Mouse (Mus musculus): ENCODE measurements around the gene Nadk.
A peak's percentile ranks its signal among the peaks of the same experiment; 100 is the strongest.

Gene Nadk

GRCm38 (mm10) chr4:155601997-155602456 lies 39.8 kb downstream of the Nadk start:
- no peak for DNase-seq (ENCODE audit: low read depth, low spot score)

- no peak for DNase-seq (ENCODE audit: low read depth, low spot score)
These were observed 40.6 kb downstream of the Nadk start for GRCm38 (mm10) chr4:155602753-155603152.

- DNase-seq (ENCODE audit: low read depth, low spot score) = no peak
These were observed 41.6 kb downstream of the Nadk start for GRCm38 (mm10) chr4:155603801-155604200.

- DNase-seq (ENCODE audit: low read depth, low spot score) = no peak
These were observed 43.0 kb downstream of the Nadk start for GRCm38 (mm10) chr4:155605132-155605531.

GRCm38 (mm10) chr4:155606825-155607224 lies 44.6 kb downstream of the Nadk start:
- DNase-seq (ENCODE audit: low read depth, low spot score) = no peak

GRCm38 (mm10) chr4:155611860-155612259 lies 49.7 kb downstream of the Nadk start:
- no peak for DNase-seq (ENCODE audit: low read depth, low spot score)

- no peak for DNase-seq (ENCODE audit: low read depth, low spot score)
These were observed 51.1 kb downstream of the Nadk start for GRCm38 (mm10) chr4:155613264-155613663.

GRCm38 (mm10) chr4:155618321-155618720 lies 56.1 kb downstream of the Nadk start:
- no peak for DNase-seq (ENCODE audit: low read depth, low spot score)

GRCm38 (mm10) chr4:155624338-155625291 lies 62.4 kb downstream of the Nadk start, which contains the start of gene Cdk11b:
Gene Cdk11b (plus strand): TSS chr4:155624854.
- peak; percentile 99 for DNase-seq (ENCODE audit: low read depth, low spot score)

GRCm38 (mm10) chr4:155630267-155630666 lies 68.1 kb downstream of the Nadk start:
- no peak for DNase-seq (ENCODE audit: low read depth, low spot score)

- DNase-seq (ENCODE audit: low read depth, low spot score) = no peak
These were observed 73.8 kb downstream of the Nadk start for GRCm38 (mm10) chr4:155635766-155636499.

All from brain, embryonic 18.5 days (tissue).